Mouse (Mus musculus): ENCODE measurements around the gene Nacc2. TPM values are rescaled to one million over a fixed set of nuclear protein-coding genes. Genes with fewer than 3 reads are reported as not detected.

Gene Nacc2
- polyA plus RNA-seq, 1 experiment from 2014 or later: 16.8 TPM

DNA sequence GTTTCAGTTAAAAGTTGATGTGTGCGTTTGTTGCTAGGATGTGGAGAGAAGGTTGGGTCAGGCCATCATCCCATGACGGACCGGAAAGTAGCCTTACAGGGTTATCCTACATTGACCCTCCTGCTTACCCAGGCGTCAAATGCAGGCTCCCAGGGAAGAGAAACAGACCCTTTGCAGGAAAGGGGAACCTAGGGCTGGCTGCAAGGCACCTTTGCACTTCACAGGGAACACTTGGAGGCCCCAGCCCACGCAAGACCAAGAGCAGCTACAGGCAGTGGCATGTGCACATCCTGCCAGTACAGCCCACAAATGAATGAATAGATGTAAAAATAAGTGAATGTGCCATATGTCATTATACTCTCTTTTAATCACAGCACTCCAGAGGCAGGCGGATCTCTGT, 17.9 kb upstream of the Nacc2 start:
- Histone ChIP-seq H3K4me1 (ENCODE audit: control insufficient read depth, insufficient read depth, low read length) (peaks cover 22% of the 10 kb centered on the region), H3K4me3 (replicated peaks; ENCODE audit: low read length) (peak overlapping the region; percentile 85), H3K9me3 (replicated peaks; ENCODE audit: control insufficient read depth, low read length) (no peaks in the 10 kb centered on the region), H3K36me3 (ENCODE audit: control insufficient read depth, insufficient read depth, low read length) (no peaks in the 10 kb centered on the region), H3K27ac (ENCODE audit: low read length) (peak overlapping the region; percentile 90), H3K4me2 (ENCODE audit: low read depth, low read length) (peak overlapping the region; percentile 83), H3K9ac (ENCODE audit: low read length) (peak overlapping the region; percentile 96), H3K27me3 (ENCODE audit: control insufficient read depth, insufficient read depth, low read length) (no peaks in the 10 kb centered on the region)
- no peak for ATAC-seq (ENCODE audit: insufficient read depth, low FRiP score)
- WGBS: 16% methylated on average over 6 of the region's 6 CpGs

DNA sequence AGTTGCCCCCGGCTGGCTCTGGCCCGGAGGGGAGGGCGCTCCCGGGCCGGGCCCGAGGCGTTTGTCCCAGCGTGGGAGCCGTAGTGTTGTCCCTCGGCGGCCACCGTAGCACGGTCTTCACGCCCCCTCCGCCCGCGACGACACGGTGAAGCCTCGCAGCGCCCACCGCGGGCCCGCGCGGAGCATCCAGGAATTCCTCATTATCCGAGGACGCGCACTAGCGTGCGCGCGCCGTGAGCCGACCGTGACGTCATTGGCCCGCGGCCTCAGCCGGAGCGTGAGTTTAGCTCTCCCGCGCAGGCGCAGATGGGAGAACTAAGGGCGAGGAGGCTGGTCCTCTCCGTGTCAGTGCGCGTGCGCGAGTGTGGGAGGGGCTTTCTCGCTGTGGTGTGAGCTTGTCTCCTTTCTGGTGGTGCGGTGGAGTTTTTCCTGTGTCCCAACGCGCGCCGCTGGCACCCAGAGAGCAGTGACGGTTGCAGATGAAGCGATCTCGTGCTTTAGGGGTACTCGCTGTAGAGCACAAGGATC, 17.3 kb upstream of the Nacc2 start:
- H3K9me3 ChIP-seq (replicated peaks; ENCODE audit: control insufficient read depth, low read length): no peaks in the 10 kb centered on the region
- peaks cover 22% of the 10 kb centered on the region for H3K4me1 ChIP-seq (ENCODE audit: control insufficient read depth, insufficient read depth, low read length)
- under 1% methylated on average over 60 of the region's 60 CpGs for WGBS
- ATAC-seq (ENCODE audit: insufficient read depth, low FRiP score): peak; percentile 90
- peak overlapping the region; percentile 96 for H3K9ac ChIP-seq (ENCODE audit: low read length)
- peak overlapping the region; percentile 90 for H3K27ac ChIP-seq (ENCODE audit: low read length)
- H3K4me3 ChIP-seq (replicated peaks; ENCODE audit: low read length): peak overlapping the region; percentile 85
- H3K27me3 ChIP-seq (ENCODE audit: control insufficient read depth, insufficient read depth, low read length): no peaks in the 10 kb centered on the region
- H3K4me2 ChIP-seq (ENCODE audit: low read depth, low read length): peak overlapping the region; percentile 83
- H3K36me3 ChIP-seq (ENCODE audit: control insufficient read depth, insufficient read depth, low read length): no peaks in the 10 kb centered on the region

DNA sequence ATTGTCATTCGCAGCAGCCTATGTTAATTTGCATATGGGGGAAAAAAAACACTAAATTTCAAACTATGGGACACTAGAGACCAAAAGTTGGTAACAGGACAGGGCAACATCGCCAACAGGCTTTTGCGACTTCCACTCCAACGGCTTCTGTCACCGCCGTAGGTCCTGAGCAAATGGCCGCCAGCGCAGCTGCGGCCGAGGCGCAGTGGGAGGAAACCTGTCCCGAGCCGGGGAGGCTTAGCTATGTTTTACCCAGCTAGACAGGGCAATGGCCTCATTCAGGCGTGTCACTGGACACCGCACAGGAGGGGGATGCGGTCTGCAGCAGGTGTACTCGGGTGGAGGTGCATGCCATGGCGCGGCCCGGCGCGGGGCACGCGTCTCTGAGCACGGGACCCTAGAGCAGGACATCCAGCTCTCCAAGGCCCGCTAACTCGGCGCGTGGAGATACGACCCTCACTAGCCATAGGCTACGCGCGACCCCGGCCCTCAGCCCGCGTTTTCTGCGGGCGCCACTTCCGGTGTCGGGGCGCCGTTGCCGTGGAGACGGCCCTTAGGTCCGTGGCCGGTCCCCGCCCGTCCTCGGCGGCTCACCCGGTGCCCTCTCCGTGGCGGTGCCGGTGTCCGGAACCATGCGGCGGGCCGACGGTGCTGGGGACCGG, 16.7 kb upstream of the Nacc2 start:
- peak overlapping the region; percentile 82 for H3K4me2 ChIP-seq (ENCODE audit: low read depth, low read length)
- H3K27me3 ChIP-seq (ENCODE audit: control insufficient read depth, insufficient read depth, low read length): no peaks in the 10 kb centered on the region
- WGBS: under 1% methylated on average over 60 of the region's 60 CpGs
- H3K36me3 ChIP-seq (ENCODE audit: control insufficient read depth, insufficient read depth, low read length): no peaks in the 10 kb centered on the region
- peak overlapping the region; percentile 96 for H3K9ac ChIP-seq (ENCODE audit: low read length)
- H3K9me3 ChIP-seq (replicated peaks; ENCODE audit: control insufficient read depth, low read length): no peaks in the 10 kb centered on the region
- H3K4me3 ChIP-seq (replicated peaks; ENCODE audit: low read length): peak overlapping the region; percentile 85
- ATAC-seq (ENCODE audit: insufficient read depth, low FRiP score): peak; percentile 64
- H3K4me1 ChIP-seq (ENCODE audit: control insufficient read depth, insufficient read depth, low read length): peaks cover 22% of the 10 kb centered on the region
- H3K27ac ChIP-seq (ENCODE audit: low read length): peak overlapping the region; percentile 90

DNA sequence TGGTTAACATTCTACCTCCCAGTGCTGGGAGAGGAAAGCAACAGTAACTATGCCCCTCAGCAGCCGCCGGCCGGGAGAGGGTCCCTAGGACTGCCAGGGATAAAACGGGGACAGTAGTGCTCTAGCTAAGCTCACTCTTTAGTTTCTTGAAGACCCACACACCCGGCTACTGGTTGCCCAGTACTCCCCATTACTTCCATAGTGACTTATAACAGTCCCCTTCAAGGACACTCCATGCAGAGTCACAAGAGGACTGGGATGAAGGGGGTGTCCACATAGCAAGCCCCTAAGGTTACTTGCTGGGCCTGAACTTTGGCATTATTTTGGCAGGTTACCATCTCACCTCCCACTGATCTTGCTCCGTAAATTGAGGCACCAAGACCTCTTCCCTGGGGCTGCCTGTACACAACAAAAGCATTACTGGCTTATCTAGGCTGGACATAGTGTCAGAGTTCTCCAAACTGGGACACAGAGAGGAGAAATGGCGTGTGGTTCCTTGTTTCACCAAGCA, 16.1 kb upstream of the Nacc2 start:
- H3K4me3 ChIP-seq (replicated peaks; ENCODE audit: low read length): peak overlapping the region; percentile 85
- no peaks in the 10 kb centered on the region for H3K27me3 ChIP-seq (ENCODE audit: control insufficient read depth, insufficient read depth, low read length)
- peak overlapping the region; percentile 90 for H3K27ac ChIP-seq (ENCODE audit: low read length)
- peak overlapping the region; percentile 96 for H3K9ac ChIP-seq (ENCODE audit: low read length)
- WGBS: 56% methylated on average over 7 of the region's 7 CpGs
- no peaks in the 10 kb centered on the region for H3K36me3 ChIP-seq (ENCODE audit: control insufficient read depth, insufficient read depth, low read length)
- H3K9me3 ChIP-seq (replicated peaks; ENCODE audit: control insufficient read depth, low read length): no peaks in the 10 kb centered on the region
- peaks cover 22% of the 10 kb centered on the region for H3K4me1 ChIP-seq (ENCODE audit: control insufficient read depth, insufficient read depth, low read length)
- ATAC-seq (ENCODE audit: insufficient read depth, low FRiP score): no peak
- H3K4me2 ChIP-seq (ENCODE audit: low read depth, low read length): peak overlapping the region; percentile 82

DNA sequence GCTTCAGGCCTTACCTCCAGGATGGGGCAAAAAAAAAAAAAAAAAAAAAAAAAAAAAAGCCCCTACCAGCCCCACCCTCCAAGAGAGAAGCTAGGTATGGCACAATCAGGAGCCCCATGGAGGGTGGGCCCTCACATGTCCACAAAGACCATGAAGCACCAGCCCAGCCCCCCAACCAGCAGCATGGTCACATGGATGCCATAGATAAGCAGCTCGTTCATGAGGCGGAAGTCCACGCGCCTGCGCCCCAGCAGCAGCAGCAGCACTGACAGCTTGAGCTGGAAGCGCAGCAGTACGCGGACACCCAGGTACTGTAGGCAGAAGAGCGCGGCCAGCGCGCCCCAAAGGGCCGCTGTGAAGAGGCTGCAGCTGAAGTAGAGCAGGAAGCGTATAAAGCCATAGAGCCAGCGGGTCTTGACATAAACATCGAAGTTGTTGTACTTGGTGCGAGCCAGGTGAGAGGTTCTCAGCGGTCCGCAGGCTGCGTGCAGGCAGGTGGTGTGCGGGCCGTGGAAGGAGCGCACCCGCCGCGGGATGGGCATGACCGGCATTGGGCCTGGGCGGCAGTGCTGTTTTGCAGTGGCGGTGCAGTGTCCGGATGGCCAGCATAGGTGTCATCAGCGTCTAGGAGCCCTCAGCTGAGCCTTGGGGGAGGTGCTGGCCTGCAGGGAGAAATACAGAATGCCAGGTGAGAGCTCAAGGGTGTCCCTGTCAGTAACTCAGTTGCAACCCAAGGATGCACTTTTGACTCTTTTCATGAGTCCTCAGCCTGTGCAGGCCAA, 15.4 kb upstream of the Nacc2 start:
- H3K4me2 ChIP-seq (ENCODE audit: low read depth, low read length): peak overlapping the region; percentile 82
- H3K36me3 ChIP-seq (ENCODE audit: control insufficient read depth, insufficient read depth, low read length): no peaks in the 10 kb centered on the region
- peak overlapping the region; percentile 85; the same call in 1 of the 2 replicates for H3K4me3 ChIP-seq (replicated peaks; ENCODE audit: low read length)
- H3K9ac ChIP-seq (ENCODE audit: low read length): peak overlapping the region; percentile 96
- WGBS: 73% methylated on average over 31 of the region's 31 CpGs
- ATAC-seq (ENCODE audit: insufficient read depth, low FRiP score): no peak
- H3K27me3 ChIP-seq (ENCODE audit: control insufficient read depth, insufficient read depth, low read length): no peaks in the 10 kb centered on the region
- H3K4me1 ChIP-seq (ENCODE audit: control insufficient read depth, insufficient read depth, low read length): peaks cover 25% of the 10 kb centered on the region
- H3K9me3 ChIP-seq (replicated peaks; ENCODE audit: control insufficient read depth, low read length): no peaks in the 10 kb centered on the region
- H3K27ac ChIP-seq (ENCODE audit: low read length): no peak overlapping the region

DNA sequence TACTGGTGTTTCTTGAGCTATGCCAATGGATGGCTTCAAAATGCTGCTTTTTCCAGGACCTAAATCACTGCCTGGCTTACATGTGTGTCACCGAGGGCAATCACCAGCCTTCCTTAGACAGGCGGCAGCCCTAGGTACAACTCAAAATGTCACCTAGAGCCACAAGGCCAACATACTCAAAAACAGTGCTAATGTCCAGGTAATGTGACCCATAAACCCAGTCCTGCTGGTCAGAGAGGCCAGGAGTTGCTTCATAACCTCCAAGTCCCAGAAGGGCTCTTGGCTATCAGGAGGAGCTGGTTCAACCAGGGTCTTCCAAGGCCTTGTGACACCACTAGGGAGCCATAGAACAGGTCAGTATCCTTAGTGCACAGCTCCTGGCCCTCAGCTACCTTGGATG, 11.6 kb upstream of the Nacc2 start:
- Histone ChIP-seq H3K27me3 (ENCODE audit: control insufficient read depth, insufficient read depth, low read length) (no peaks in the 10 kb centered on the region), H3K27ac (ENCODE audit: low read length) (no peak overlapping the region), H3K9ac (ENCODE audit: low read length) (no peak overlapping the region), H3K9me3 (replicated peaks; ENCODE audit: control insufficient read depth, low read length) (no peaks in the 10 kb centered on the region), H3K4me3 (replicated peaks; ENCODE audit: low read length) (no peak overlapping the region), H3K4me2 (ENCODE audit: low read depth, low read length) (no peak overlapping the region), H3K36me3 (ENCODE audit: control insufficient read depth, insufficient read depth, low read length) (no peaks in the 10 kb centered on the region), H3K4me1 (ENCODE audit: control insufficient read depth, insufficient read depth, low read length) (peaks cover 47% of the 10 kb centered on the region)
- ATAC-seq (ENCODE audit: insufficient read depth, low FRiP score): no peak
- WGBS: 90% methylated on average over 2 of the region's 2 CpGs

DNA sequence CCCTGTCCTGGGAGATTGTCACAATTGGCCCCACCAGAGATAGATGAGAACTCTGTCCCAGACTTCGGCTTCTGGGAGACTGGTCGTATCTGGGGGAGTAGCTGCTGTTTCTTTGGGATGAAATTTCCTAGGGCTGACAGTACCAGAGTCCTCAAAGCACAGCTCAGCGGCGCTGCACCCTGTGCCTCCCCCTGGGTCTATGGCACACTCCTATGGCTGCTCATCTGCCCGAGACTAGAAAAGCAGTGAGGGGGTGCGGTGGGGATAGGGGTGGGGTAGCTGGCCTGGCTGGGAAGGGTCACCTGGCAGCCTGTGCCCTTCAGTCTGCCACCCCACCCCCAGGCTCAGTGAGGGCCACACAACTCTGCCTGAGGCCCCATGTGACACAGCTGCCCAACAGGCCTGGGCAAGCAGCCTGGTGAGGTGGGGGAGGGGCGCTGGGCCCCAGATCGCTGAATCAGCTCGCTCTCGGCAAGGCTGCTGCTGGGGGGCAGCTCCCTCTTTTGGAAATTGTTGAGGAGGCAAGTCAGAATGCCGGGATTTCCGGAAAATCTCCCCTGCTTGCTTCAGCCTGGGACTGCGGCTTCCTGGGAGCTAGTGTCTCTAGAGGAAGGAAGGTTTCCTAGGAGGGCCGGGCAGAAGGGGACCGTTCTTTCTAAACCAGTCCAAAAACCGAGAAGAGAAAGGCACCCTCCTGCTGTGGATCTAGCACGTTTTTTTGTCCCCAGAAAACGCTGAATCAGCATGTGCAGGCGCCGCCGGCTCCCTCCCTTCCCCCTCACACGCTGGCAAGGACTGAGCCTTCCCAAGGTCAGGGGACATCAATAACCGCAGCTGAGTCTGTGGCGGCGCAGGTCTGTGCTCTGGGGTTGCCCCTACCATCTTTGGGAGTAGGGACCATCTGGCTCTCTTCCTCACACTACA, 9.9 kb upstream of the Nacc2 start:
- Histone ChIP-seq H3K4me3 (replicated peaks; ENCODE audit: low read length) (peak overlapping the region; percentile 40), H3K27me3 (ENCODE audit: control insufficient read depth, insufficient read depth, low read length) (no peaks in the 10 kb centered on the region), H3K9me3 (replicated peaks; ENCODE audit: control insufficient read depth, low read length) (no peaks in the 10 kb centered on the region), H3K36me3 (ENCODE audit: control insufficient read depth, insufficient read depth, low read length) (no peaks in the 10 kb centered on the region), H3K4me2 (ENCODE audit: low read depth, low read length) (peak overlapping the region; percentile 61), H3K4me1 (ENCODE audit: control insufficient read depth, insufficient read depth, low read length) (peaks cover 35% of the 10 kb centered on the region), H3K9ac (ENCODE audit: low read length) (peak overlapping the region; percentile 76), H3K27ac (ENCODE audit: low read length) (peak overlapping the region; percentile 72)
- peak; percentile 80 for ATAC-seq (ENCODE audit: insufficient read depth, low FRiP score)
- 4% methylated on average over 25 of the region's 25 CpGs for WGBS

DNA sequence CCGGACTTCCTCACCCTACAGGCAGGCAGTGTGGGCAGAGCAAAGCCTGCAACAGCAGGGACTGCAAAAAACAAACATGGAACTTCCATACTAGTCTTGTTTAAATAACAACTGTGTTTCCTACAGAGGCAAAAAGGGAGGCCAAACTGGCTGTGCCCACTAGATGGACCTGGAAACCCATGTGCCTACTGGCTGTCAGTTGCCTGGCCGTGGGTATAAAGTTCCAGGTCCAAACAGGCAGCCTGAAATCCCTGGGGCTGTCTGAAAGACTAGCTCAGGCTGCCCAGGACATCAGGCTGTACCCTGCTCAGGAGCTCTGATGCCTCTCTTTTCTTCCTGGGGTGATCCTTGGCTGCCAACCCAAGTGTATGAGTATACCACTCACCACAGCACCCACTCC, 8.3 kb upstream of the Nacc2 start:
- 56% methylated on average over 2 of the region's 2 CpGs for WGBS
- Histone ChIP-seq H3K4me2 (ENCODE audit: low read depth, low read length) (no peak overlapping the region), H3K4me1 (ENCODE audit: control insufficient read depth, insufficient read depth, low read length) (peaks cover 31% of the 10 kb centered on the region), H3K9ac (ENCODE audit: low read length) (no peak overlapping the region), H3K9me3 (replicated peaks; ENCODE audit: control insufficient read depth, low read length) (no peaks in the 10 kb centered on the region), H3K4me3 (replicated peaks; ENCODE audit: low read length) (no peak overlapping the region), H3K36me3 (ENCODE audit: control insufficient read depth, insufficient read depth, low read length) (no peaks in the 10 kb centered on the region), H3K27me3 (ENCODE audit: control insufficient read depth, insufficient read depth, low read length) (no peaks in the 10 kb centered on the region), H3K27ac (ENCODE audit: low read length) (no peak overlapping the region)
- no peak for ATAC-seq (ENCODE audit: insufficient read depth, low FRiP score)
